Mouse (Mus musculus): Measurements from ENCODE around the gene Als2cl. TPM values are rescaled to one million over a fixed set of nuclear protein-coding genes. Genes with fewer than 3 reads are reported as not detected.

The Als2cl gene
- polyA plus RNA-seq (2021; fragmentation: Nextera tagmentation) = 1.2 TPM in 2 replicates
- long read RNA-seq, experiment 1, partial matches to known transcripts = 2 of 2 reads
- long read RNA-seq, experiment 1, other reads (novel, unspliced or antisense) = 0 of 2 reads
- long read RNA-seq, experiment 2, full-length matches to known transcripts = 2 of 15 reads
- long read RNA-seq, experiment 2, partial matches to known transcripts = 8 of 15 reads
- long read RNA-seq, experiment 2, other reads (novel, unspliced or antisense) = 5 of 15 reads

DNA sequence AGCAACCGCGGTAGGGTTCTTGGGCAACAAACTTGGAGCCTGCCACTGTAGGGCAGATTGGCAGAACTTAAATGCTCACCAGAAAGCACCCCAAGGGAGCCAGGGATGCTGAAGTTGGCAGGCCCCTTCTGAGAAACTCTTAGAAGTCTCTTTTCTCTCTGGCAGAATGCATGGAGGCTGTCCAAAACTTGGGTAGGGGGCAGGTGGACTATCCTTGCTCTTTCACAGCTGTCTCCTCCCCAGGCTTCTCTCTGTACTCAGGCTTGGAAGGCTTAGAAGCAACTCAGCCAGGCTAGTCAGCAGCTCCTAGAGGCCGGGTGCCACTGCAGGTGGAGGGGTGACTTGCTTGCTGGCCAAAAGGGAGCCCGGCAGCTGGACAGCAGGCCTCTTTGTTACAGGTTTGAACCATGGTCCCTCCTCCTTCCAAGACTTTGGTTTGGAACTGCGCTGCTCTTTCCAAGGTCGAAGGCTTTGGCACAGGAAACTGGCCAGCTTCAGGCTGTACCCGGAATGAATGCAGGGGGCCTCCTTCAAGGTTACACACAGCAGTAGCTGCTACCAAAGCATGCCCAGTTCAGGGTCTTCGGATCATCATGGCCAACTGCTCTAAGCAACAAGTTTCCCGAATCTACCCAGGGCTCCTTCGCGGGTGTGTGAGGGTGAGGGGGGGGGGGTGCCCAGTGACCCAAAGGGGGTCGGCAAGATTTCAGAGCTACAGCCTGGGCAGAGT lies at the start of gene Als2cl:
Gene Als2cl, plus strand, starts transcription at position 680 of the 730 bp plus-strand sequence.

GRCm38 (mm10) chr9:110834411-110834810 lies 45.3 kb upstream of the Als2cl start, which contains the start of gene Prss45:
Gene Prss45 (plus strand): TSS chr9:110834588.

DNA sequence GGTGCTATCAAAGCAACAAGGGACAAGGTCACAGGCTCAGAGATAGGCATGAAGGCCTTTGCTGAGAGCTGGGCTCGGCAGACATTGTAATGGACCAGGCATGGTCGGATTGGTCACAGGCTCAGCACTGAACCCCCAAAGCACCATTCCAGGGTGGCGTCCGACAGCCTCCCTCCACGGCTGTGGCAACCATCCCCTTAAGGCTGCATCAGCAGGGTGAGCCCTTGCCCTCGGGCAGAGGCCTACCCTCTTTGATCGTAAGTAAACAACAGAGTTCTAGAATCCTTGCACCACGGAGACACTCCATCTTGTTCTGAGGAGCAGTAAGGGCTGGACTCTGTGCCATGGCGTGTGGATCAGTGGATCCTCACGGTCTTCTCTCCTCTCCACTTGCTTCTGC lies 35.5 kb upstream of the Als2cl start, which contains the start of gene Prss46:
Gene Prss46, plus strand, starts transcription at position 301 of the 400 bp plus-strand sequence.

GRCm38 (mm10) chr9:110857781-110858472 lies 21.7 kb upstream of the Als2cl start, which contains the start of gene Prss50:
Gene Prss50 (plus strand): TSS chr9:110857967.

DNA sequence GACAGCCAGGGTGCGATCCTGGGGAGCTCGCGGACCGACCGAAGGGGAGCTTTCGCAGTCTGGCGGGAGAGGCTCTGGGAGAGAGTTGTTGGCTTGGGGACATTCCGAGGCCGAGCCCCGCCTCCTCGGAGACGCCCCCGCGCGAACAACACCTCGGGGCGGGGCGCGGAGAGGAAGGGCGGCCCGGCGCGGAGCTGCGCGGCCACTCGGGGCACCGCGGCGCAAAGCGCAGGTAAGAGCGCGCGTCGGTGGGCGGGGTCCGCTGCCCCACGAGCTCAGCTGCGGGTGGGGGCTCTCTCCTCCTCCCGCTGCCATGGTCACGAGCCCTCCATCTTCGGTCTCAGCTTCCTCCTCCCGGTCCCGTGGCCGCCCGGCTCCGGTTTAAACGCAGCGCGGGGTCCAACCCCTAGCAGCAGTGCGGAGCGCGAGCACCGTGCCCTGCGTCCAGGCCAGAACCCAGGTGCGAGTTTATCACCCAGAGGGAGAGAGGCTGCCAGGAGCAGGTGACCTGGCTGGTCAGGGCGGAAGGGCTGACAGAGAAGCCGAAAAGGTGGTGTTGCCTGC lies 410 bp downstream of the Als2cl start, which contains the start of gene Tmie:
Gene Tmie, minus strand, starts transcription at position 116 of the 564 bp plus-strand sequence.

DNA sequence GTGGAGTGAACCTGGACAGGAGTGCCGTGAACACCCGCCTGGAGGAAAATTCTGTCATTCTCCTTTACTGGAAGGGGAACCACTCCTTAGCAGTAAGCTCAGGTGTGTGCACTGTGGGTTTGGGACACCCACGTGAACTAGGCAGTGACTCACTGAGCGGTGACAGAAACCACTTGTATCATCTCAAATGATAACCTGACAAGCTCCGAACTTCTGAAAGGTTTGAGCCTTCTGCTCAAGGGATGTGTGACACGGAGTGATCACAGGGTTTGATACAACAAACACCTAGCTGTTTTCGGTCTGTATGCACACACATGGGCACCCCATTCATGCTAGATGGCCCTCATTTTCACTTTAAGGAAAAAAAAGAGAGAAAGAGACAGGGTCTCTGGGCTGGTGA lies 37.1 kb downstream of the Als2cl start, which contains the start of gene Fam240a:
Gene Fam240a, minus strand, starts transcription at position 76 of the 400 bp plus-strand sequence.

DNA sequence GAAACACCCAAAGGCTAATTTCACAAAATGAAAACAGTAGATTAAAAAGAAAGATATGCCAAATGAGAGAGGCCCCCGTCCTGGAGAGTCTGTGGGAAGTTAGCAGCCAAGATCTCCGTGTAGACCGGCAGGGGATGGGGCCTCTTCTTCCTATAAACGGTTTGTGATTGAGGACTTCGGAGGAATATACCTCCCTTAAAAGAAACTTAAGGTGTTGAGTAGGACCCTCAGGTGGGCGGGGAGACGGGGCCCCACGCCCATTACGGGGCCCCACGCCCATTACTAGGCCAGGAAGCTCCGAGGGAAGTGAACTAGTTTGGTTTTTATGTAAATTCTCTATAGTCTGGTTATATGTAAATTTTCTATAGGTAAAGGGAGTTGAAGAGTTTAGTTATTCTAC lies 66.3 kb downstream of the Als2cl start, which contains the start of gene Tdgf1:
Gene Tdgf1, minus strand, starts transcription at position 233 of the 400 bp plus-strand sequence.

Small RNAs within 50 kb of the gene (microRNA-seq; reads per million reads assigned to microRNA genes)
- gene Gm24269 = not detected

Other genes starting within 250 kb of the Als2cl start
- gene Nbeal2, start 225.7 kb upstream of the Als2cl start, polyA plus RNA-seq (2021; fragmentation: Nextera tagmentation) = 0.56 and 0.72 TPM in 2 replicates
- 105 and 106 TPM in 2 replicates for gene Ccdc12, start 223.4 kb upstream of the Als2cl start, polyA plus RNA-seq (2021; fragmentation: Nextera tagmentation)
- gene Myl3, start 138.0 kb upstream of the Als2cl start, polyA plus RNA-seq (2021; fragmentation: Nextera tagmentation) = 0.41 and 0.43 TPM in 2 replicates
- 2.3 and 3.6 TPM in 2 replicates for gene Pth1r, start 132.7 kb upstream of the Als2cl start, polyA plus RNA-seq (2021; fragmentation: Nextera tagmentation)
- gene Prss42, start 81.7 kb upstream of the Als2cl start, polyA plus RNA-seq (2021; fragmentation: Nextera tagmentation) = not detected in 2 replicates
- not detected in 2 replicates for gene Prss44, start 65.9 kb upstream of the Als2cl start, polyA plus RNA-seq (2021; fragmentation: Nextera tagmentation)
- 0.23 and 0.25 TPM in 2 replicates for gene Prss43, start 53.2 kb upstream of the Als2cl start, polyA plus RNA-seq (2021; fragmentation: Nextera tagmentation)
- 0.59 and 0.64 TPM in 2 replicates for gene Prss45, start 45.3 kb upstream of the Als2cl start, polyA plus RNA-seq (2021; fragmentation: Nextera tagmentation)
- gene Prss46, start 35.4 kb upstream of the Als2cl start, polyA plus RNA-seq (2021; fragmentation: Nextera tagmentation) = not detected in 2 replicates
- gene Prss50, start 21.9 kb upstream of the Als2cl start, polyA plus RNA-seq (2021; fragmentation: Nextera tagmentation) = 0.94 and 3.3 TPM in 2 replicates
- 0.95 and 2.4 TPM in 2 replicates for gene Tmie, start 243 bp downstream of the Als2cl start, polyA plus RNA-seq (2021; fragmentation: Nextera tagmentation)
- not detected in 2 replicates for gene Fam240a, start 37.0 kb downstream of the Als2cl start, polyA plus RNA-seq (2021; fragmentation: Nextera tagmentation)
- gene Tdgf1, start 66.3 kb downstream of the Als2cl start, polyA plus RNA-seq (2021; fragmentation: Nextera tagmentation) = 1.2 TPM in 2 replicates
- gene Lrrc2, start 71.7 kb downstream of the Als2cl start, polyA plus RNA-seq (2021; fragmentation: Nextera tagmentation) = 3.2 and 3.9 TPM in 2 replicates
- gene Rtp3, start 110.7 kb downstream of the Als2cl start, polyA plus RNA-seq (2021; fragmentation: Nextera tagmentation) = 0.28 and 0.29 TPM in 2 replicates
- gene Ltf, start 139.4 kb downstream of the Als2cl start, polyA plus RNA-seq (2021; fragmentation: Nextera tagmentation) = 0.21 TPM in 1 of 2 replicates, not detected in the other
- 1.5 and 1.7 TPM in 2 replicates for gene Ccrl2, start 177.6 kb downstream of the Als2cl start, polyA plus RNA-seq (2021; fragmentation: Nextera tagmentation)
- gene Lrrfip2, start 237.7 kb downstream of the Als2cl start, polyA plus RNA-seq (2021; fragmentation: Nextera tagmentation) = 25.2 and 26.5 TPM in 2 replicates